Mouse (Mus musculus) kidney, embryonic 16.5 days (tissue): Measurements from ENCODE around the gene Mier1. TPM values are rescaled to one million over a fixed set of nuclear protein-coding genes. Genes with fewer than 3 reads are reported as not detected.

Experiments
- ATAC-seq: fragments of 200-750 bp; cut with Nextera tagmentation; 2 replicates; pipeline ENCODE4 v1.8.0; 2017; ENCODE audit warnings: moderate TSS enrichment; ENCODE audit not compliant: low FRiP score, low TSS enrichment
- H3K27ac ChIP-seq: fragments of 300-500 bp; sonication (generic); 2 replicates; pipeline ENCODE4 v1.5.1; 2014; ENCODE audit warnings: low read length
- H3K27me3 ChIP-seq: fragments of 300-500 bp; sonication (generic); 2 replicates; pipeline ENCODE4 v1.6.1; 2014; ENCODE audit warnings: low read length, control low read depth, mixed read lengths; ENCODE audit not compliant: insufficient read depth
- H3K36me3 ChIP-seq: fragments of 300-500 bp; sonication (generic); 2 replicates; pipeline ENCODE4 v1.6.1; 2014; ENCODE audit warnings: low read length, control low read depth, mixed read lengths; ENCODE audit not compliant: insufficient read depth
- H3K4me1 ChIP-seq: fragments of 300-500 bp; sonication (generic); 2 replicates; pipeline ENCODE4 v1.6.1; 2014; ENCODE audit warnings: low read length, control low read depth, mixed read lengths; ENCODE audit not compliant: insufficient read depth
- H3K4me2 ChIP-seq: fragments of 300-500 bp; sonication (generic); replicated peaks from 2 replicates; pipeline ENCODE4 v1.6.1; 2014; ENCODE audit warnings: low read depth, low read length
- H3K4me3 ChIP-seq: fragments of 300-500 bp; sonication (generic); 2 replicates; pipeline ENCODE4 v1.5.1; 2014; ENCODE audit warnings: mild to moderate bottlenecking, low read length
- H3K9ac ChIP-seq: fragments of 300-500 bp; sonication (generic); replicated peaks from 2 replicates; pipeline ENCODE4 v1.6.1; 2014; ENCODE audit warnings: low read length
- H3K9me3 ChIP-seq: fragments of 300-500 bp; sonication (generic); 2 replicates; pipeline ENCODE4 v1.6.1; 2016; ENCODE audit warnings: low read length, control low read depth
- WGBS: fragments of 180-500 bp; shearing (Covaris S2); extraction: QIAGEN DNeasy Blood & Tissue Kit; methylation state at CpG from one replicate; pipeline ENCODE4 v1.1.7; 2014; 5-methylcytosine and 5-hydroxymethylcytosine counted together
- polyA plus RNA-seq: library from polyadenylated mRNA; unstranded; fragments of >200 nt; fragmentation: Nextera tagmentation; extraction: Ambion mirVana; gene quantifications from 2 replicates; pipeline ENCODE4 v1.2.1, GENCODE M21; 2015

Gene Mier1
- polyA plus RNA-seq, 1 experiment from 2014 or later = 37.1 TPM

DNA sequence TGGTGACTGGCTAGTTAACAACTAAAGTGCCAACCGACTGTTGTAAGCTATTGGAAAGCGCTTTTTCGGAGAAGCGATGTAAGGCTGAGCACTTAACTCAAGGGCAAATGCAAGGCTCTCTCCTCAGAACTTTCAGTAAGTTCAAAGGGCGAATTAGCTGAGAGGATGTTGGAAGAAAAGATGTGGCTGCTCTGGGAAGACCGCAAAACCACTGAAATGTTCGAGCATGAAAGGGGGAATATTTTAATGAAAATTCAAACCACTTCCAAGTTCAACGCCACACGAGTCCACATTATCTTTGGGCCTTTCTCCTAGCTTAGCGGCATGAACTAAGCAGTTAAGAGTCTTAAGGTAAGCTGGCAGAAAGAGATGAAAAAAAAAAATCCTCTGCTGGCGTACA is 788 bp upstream of the Mier1 start:
- Histone ChIP-seq H3K27ac (peak overlapping the region; percentile 99), H3K9me3 (no peaks in the 10 kb centered on the region), H3K4me1 (peaks cover 19% of the 10 kb centered on the region), H3K4me3 (peak overlapping the region; percentile 71), H3K4me2 (peak overlapping the region; percentile 83), H3K36me3 (peaks cover 7% of the 10 kb centered on the region), H3K9ac (peak overlapping the region; percentile 87), H3K27me3 (no peaks in the 10 kb centered on the region)
- no peak for ATAC-seq
- 4% methylated on average over 11 of the region's 11 CpGs for WGBS

DNA sequence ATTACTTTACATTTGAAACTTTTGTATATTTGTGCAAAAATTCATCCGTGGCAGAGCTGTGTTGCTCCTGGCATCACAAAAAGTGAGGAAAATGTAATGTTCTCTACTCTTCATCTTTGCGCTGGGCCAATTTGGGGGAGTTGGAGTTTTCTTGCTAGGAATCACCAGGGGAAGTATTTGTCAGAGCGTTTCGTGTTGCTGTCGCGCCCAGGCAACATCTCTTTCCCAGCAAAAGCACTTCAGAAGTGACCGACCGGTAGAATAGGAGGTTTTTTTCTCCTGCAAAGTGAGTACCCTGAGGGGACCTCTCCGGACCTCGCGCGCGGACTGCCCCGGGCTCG is 4.7 kb downstream of the Mier1 start:
- H3K36me3 ChIP-seq = peaks cover 5% of the 10 kb centered on the region
- peak overlapping the region; percentile 71 for H3K4me3 ChIP-seq
- H3K9me3 ChIP-seq = no peaks in the 10 kb centered on the region
- no peak for ATAC-seq
- H3K4me2 ChIP-seq = peak overlapping the region; percentile 76
- peak overlapping the region; percentile 99 for H3K27ac ChIP-seq
- peaks cover 24% of the 10 kb centered on the region for H3K4me1 ChIP-seq
- H3K9ac ChIP-seq = peak overlapping the region; percentile 96
- WGBS = under 1% methylated on average over 14 of the region's 15 CpGs
- no peaks in the 10 kb centered on the region for H3K27me3 ChIP-seq

- H3K27me3 ChIP-seq = no peaks in the 10 kb centered on the region
- peak overlapping the region; percentile 76 for H3K4me2 ChIP-seq
- peak overlapping the region; percentile 96 for H3K9ac ChIP-seq
- WGBS = under 1% methylated on average over 84 of the region's 111 CpGs
- H3K4me3 ChIP-seq = peak overlapping the region; percentile 71
- no peaks in the 10 kb centered on the region for H3K9me3 ChIP-seq
- H3K27ac ChIP-seq = peak overlapping the region; percentile 99
- H3K36me3 ChIP-seq = peaks cover 5% of the 10 kb centered on the region
- peak; percentile 69 for ATAC-seq
- H3K4me1 ChIP-seq = peaks cover 24% of the 10 kb centered on the region
Measured at GRCm38 (mm10) chr4:103119229-103120027, 5.2 kb downstream of the Mier1 start.

- Histone ChIP-seq H3K9ac (peak overlapping the region; percentile 96), H3K27me3 (no peaks in the 10 kb centered on the region), H3K9me3 (no peaks in the 10 kb centered on the region), H3K36me3 (peaks cover 5% of the 10 kb centered on the region), H3K4me2 (peak overlapping the region; percentile 76), H3K27ac (peak overlapping the region; percentile 99), H3K4me1 (peaks cover 22% of the 10 kb centered on the region), H3K4me3 (peak overlapping the region; percentile 71)
- ATAC-seq = no peak
- WGBS = 15% methylated on average over 4 of the region's 4 CpGs
Measured at GRCm38 (mm10) chr4:103120028-103120384, 5.8 kb downstream of the Mier1 start.

- no peak for ATAC-seq
- Histone ChIP-seq H3K4me3 (peak overlapping the region; percentile 71), H3K4me2 (peak overlapping the region; percentile 76), H3K9me3 (no peaks in the 10 kb centered on the region), H3K9ac (peak overlapping the region; percentile 96; the same call in 1 of the 2 replicates), H3K36me3 (peaks cover 5% of the 10 kb centered on the region), H3K27me3 (no peaks in the 10 kb centered on the region), H3K27ac (no peak overlapping the region), H3K4me1 (peaks cover 18% of the 10 kb centered on the region)
- WGBS = 19% methylated on average over 3 of the region's 3 CpGs
Measured at GRCm38 (mm10) chr4:103120395-103120794, 6.2 kb downstream of the Mier1 start.

DNA sequence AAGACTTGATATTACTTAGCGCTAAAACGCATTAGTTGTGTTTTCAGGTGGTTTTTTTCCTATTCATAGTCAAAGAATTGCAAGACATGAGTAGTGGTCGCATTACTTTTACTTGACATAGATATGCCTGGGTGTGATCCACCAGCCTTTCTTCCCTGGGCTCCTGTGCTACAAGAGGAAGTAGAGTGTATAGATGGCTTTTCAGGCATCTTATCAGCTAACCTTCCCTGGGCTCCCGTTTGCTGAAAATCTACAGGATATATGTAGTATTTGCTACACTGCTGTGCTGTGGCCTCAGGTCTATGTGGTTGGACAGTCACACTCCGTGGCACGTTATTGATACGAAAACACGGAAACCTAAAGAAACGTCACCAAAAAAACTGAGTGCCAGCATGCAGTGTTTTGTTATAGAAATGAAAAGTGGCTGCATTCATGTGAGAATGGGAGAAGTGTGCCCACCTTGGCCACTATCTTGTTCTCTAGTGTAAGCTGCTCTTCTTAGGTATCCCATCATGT is 6.7 kb downstream of the Mier1 start:
- H3K9me3 ChIP-seq = no peaks in the 10 kb centered on the region
- H3K27me3 ChIP-seq = no peaks in the 10 kb centered on the region
- H3K9ac ChIP-seq = no peak overlapping the region
- H3K4me1 ChIP-seq = peaks cover 16% of the 10 kb centered on the region
- ATAC-seq = no peak
- peak overlapping the region; percentile 76 for H3K4me2 ChIP-seq
- no peak overlapping the region for H3K27ac ChIP-seq
- WGBS = 81% methylated on average over 9 of the region's 9 CpGs
- peak overlapping the region; percentile 71 for H3K4me3 ChIP-seq
- peaks cover 5% of the 10 kb centered on the region for H3K36me3 ChIP-seq

- no peak overlapping the region for H3K4me3 ChIP-seq
- H3K36me3 ChIP-seq = no peaks in the 10 kb centered on the region
- WGBS = 17% methylated on average over 2 of the region's 2 CpGs
- no peak for ATAC-seq
- no peak overlapping the region for H3K27ac ChIP-seq
- no peaks in the 10 kb centered on the region for H3K27me3 ChIP-seq
- H3K4me2 ChIP-seq = 0 out of 2 replicates have a peak overlapping the region, but pooled peaks have one; percentile 21
- peaks cover 16% of the 10 kb centered on the region for H3K4me1 ChIP-seq
- no peaks in the 10 kb centered on the region for H3K9me3 ChIP-seq
- no peak overlapping the region for H3K9ac ChIP-seq
Measured at GRCm38 (mm10) chr4:103123086-103123485, 8.9 kb downstream of the Mier1 start.

GRCm38 (mm10) chr4:103123606-103124005 is 9.4 kb downstream of the Mier1 start:
- no peaks in the 10 kb centered on the region for H3K9me3 ChIP-seq
- ATAC-seq = no peak
- H3K4me1 ChIP-seq = peaks cover 16% of the 10 kb centered on the region
- no peak overlapping the region for H3K27ac ChIP-seq
- H3K4me3 ChIP-seq = no peak overlapping the region
- no peak overlapping the region for H3K4me2 ChIP-seq
- H3K36me3 ChIP-seq = no peaks in the 10 kb centered on the region
- no peak overlapping the region for H3K9ac ChIP-seq
- H3K27me3 ChIP-seq = no peaks in the 10 kb centered on the region

DNA sequence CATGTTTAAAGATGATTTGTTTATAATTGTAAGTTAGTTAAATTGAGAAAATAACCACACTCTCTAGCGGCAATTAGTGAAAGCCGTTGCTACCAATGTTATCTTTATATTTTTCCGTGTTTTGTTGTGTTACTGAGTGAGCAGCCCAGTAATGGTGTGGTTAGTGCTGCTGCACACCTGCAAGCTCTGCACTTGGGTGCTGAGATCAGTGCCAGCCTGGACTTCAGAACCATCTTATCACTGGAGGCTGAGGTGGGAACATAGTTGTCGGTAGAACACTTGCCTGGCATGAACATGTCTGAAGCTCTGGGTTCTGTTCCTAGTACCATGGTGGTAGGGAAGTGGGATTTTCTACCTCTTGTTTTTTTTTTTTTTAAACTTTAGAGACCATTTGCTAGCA is 12.3 kb downstream of the Mier1 start:
- 90% methylated on average over 4 of the region's 4 CpGs for WGBS

DNA sequence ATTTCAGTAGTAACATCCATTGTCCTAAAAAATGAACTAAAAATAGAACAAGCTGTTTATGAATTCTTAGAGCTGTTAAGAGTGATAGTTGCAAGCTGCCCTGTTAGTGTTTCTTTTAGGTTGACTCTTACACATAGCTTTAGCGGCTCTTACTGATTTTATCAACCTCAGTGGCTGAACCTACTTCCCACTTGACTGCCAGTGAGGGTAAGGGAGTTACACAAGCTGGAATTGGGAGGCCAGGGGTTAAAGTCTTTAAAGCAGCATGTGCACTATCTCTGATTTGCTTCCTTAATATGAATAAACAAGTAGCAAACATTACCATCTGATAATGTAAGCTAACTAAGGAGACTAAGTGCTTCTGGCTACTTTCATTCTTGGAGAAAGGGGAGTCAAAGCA is 22.8 kb downstream of the Mier1 start:
- Histone ChIP-seq H3K4me3 (no peak overlapping the region), H3K36me3 (peaks cover 13% of the 10 kb centered on the region), H3K4me2 (no peak overlapping the region), H3K27me3 (no peaks in the 10 kb centered on the region), H3K9me3 (no peaks in the 10 kb centered on the region), H3K9ac (no peak overlapping the region), H3K4me1 (no peaks in the 10 kb centered on the region), H3K27ac (no peak overlapping the region)
- WGBS = 57% methylated on average over 1 of the region's 1 CpGs
- no peak for ATAC-seq

More for the DNA sequence above, 12.3 kb downstream of the Mier1 start:
- no peak overlapping the region for H3K9ac ChIP-seq
- no peak overlapping the region for H3K4me2 ChIP-seq
- 0 out of 2 replicates have a peak, but pooled peaks cover 3% of the 10 kb centered on the region for H3K4me1 ChIP-seq
- ATAC-seq = no peak
- no peaks in the 10 kb centered on the region for H3K27me3 ChIP-seq
- H3K9me3 ChIP-seq = no peaks in the 10 kb centered on the region
- no peak overlapping the region for H3K4me3 ChIP-seq
- 0 out of 2 replicates have a peak, but pooled peaks cover 3% of the 10 kb centered on the region for H3K36me3 ChIP-seq
- H3K27ac ChIP-seq = no peak overlapping the region
